Mouse (Mus musculus): ENCODE data around the gene Pcbp3. TPM values are rescaled to one million over a fixed set of nuclear protein-coding genes. Genes with fewer than 3 reads are reported as not detected.

The Pcbp3 gene
- polyA plus RNA-seq, 1 experiment from 2014 or later: 103 TPM

GRCm38 (mm10) chr10:76874879-76875278, 86.8 kb downstream of the Pcbp3 start:
- ATAC-seq (ENCODE audit: low FRiP score): no peak
- H3K9me3 ChIP-seq (replicated peaks): no peaks in the 10 kb centered on the region
- H3K9ac ChIP-seq (replicated peaks): no peak overlapping the region
- H3K36me3 ChIP-seq: no peaks in the 10 kb centered on the region
- peaks cover 11% of the 10 kb centered on the region for H3K4me1 ChIP-seq
- no peak overlapping the region for H3K27ac ChIP-seq (replicated peaks)
- H3K4me3 ChIP-seq (replicated peaks): no peak overlapping the region
- 87% methylated on average over 5 of the region's 5 CpGs for WGBS
- no peak overlapping the region for H3K4me2 ChIP-seq
- H3K27me3 ChIP-seq (replicated peaks): no peaks in the 10 kb centered on the region

GRCm38 (mm10) chr10:76874398-76874797, 87.3 kb downstream of the Pcbp3 start:
- Histone ChIP-seq H3K4me2 (no peak overlapping the region), H3K36me3 (no peaks in the 10 kb centered on the region), H3K9me3 (replicated peaks) (no peaks in the 10 kb centered on the region), H3K4me1 (peaks cover 11% of the 10 kb centered on the region), H3K9ac (replicated peaks) (no peak overlapping the region), H3K4me3 (replicated peaks) (no peak overlapping the region), H3K27ac (replicated peaks) (no peak overlapping the region; the same call in 1 of the 2 replicates), H3K27me3 (replicated peaks) (no peaks in the 10 kb centered on the region)
- WGBS: 100% methylated on average over 1 of the region's 1 CpGs
- no peak for ATAC-seq (ENCODE audit: low FRiP score)

- H3K9me3 ChIP-seq (replicated peaks): no peaks in the 10 kb centered on the region
- no peaks in the 10 kb centered on the region for H3K36me3 ChIP-seq
- H3K4me1 ChIP-seq: peaks cover 11% of the 10 kb centered on the region
- peak overlapping the region; percentile 0; the same call in 1 of the 2 replicates for H3K27ac ChIP-seq (replicated peaks)
- 67% methylated on average over 10 of the region's 10 CpGs for WGBS
- no peak overlapping the region for H3K4me2 ChIP-seq
- H3K9ac ChIP-seq (replicated peaks): no peak overlapping the region
- no peak overlapping the region for H3K4me3 ChIP-seq (replicated peaks)
- H3K27me3 ChIP-seq (replicated peaks): no peaks in the 10 kb centered on the region
- no peak for ATAC-seq (ENCODE audit: low FRiP score)
Observed at GRCm38 (mm10) chr10:76873948-76874347, 87.7 kb downstream of the Pcbp3 start.

- peaks cover 11% of the 10 kb centered on the region for H3K4me1 ChIP-seq
- 90% methylated on average over 8 of the region's 8 CpGs for WGBS
- no peaks in the 10 kb centered on the region for H3K36me3 ChIP-seq
- H3K27ac ChIP-seq (replicated peaks): no peak overlapping the region
- ATAC-seq (ENCODE audit: low FRiP score): no peak
- no peak overlapping the region for H3K4me3 ChIP-seq (replicated peaks)
- no peaks in the 10 kb centered on the region for H3K27me3 ChIP-seq (replicated peaks)
- no peak overlapping the region for H3K4me2 ChIP-seq
- H3K9ac ChIP-seq (replicated peaks): no peak overlapping the region
- H3K9me3 ChIP-seq (replicated peaks): no peaks in the 10 kb centered on the region
Observed at GRCm38 (mm10) chr10:76872736-76873135, 89.0 kb downstream of the Pcbp3 start.

GRCm38 (mm10) chr10:76865936-76866335, 95.8 kb downstream of the Pcbp3 start:
- Histone ChIP-seq H3K9me3 (replicated peaks) (no peaks in the 10 kb centered on the region), H3K9ac (replicated peaks) (no peak overlapping the region), H3K27ac (replicated peaks) (no peak overlapping the region), H3K4me1 (no peaks in the 10 kb centered on the region), H3K27me3 (replicated peaks) (no peaks in the 10 kb centered on the region), H3K36me3 (no peaks in the 10 kb centered on the region), H3K4me2 (no peak overlapping the region), H3K4me3 (replicated peaks) (no peak overlapping the region)
- ATAC-seq (ENCODE audit: low FRiP score): no peak

- ATAC-seq (ENCODE audit: low FRiP score): no peak
- Histone ChIP-seq H3K9ac (replicated peaks) (no peak overlapping the region), H3K4me2 (no peak overlapping the region), H3K27me3 (replicated peaks) (no peaks in the 10 kb centered on the region), H3K9me3 (replicated peaks) (no peaks in the 10 kb centered on the region), H3K36me3 (no peaks in the 10 kb centered on the region), H3K4me3 (replicated peaks) (no peak overlapping the region), H3K4me1 (peaks cover 17% of the 10 kb centered on the region), H3K27ac (replicated peaks) (0 out of 2 replicates have a peak overlapping the region, but pooled peaks have one; percentile 15)
- 65% methylated on average over 3 of the region's 3 CpGs for WGBS
Observed at GRCm38 (mm10) chr10:76860998-76861397, 100.7 kb downstream of the Pcbp3 start.

- H3K27me3 ChIP-seq (replicated peaks): no peaks in the 10 kb centered on the region
Observed at GRCm38 (mm10) chr10:76859355-76860127, 102.1 kb downstream of the Pcbp3 start.

GRCm38 (mm10) chr10:76857879-76858278, 103.8 kb downstream of the Pcbp3 start:
- no peak overlapping the region for H3K4me3 ChIP-seq (replicated peaks)
- no peak overlapping the region for H3K9ac ChIP-seq (replicated peaks)
- no peaks in the 10 kb centered on the region for H3K9me3 ChIP-seq (replicated peaks)
- H3K27ac ChIP-seq (replicated peaks): no peak overlapping the region
- H3K36me3 ChIP-seq: no peaks in the 10 kb centered on the region
- 89% methylated on average over 2 of the region's 2 CpGs for WGBS
- no peak overlapping the region for H3K4me2 ChIP-seq
- H3K27me3 ChIP-seq (replicated peaks): no peaks in the 10 kb centered on the region
- peaks cover 17% of the 10 kb centered on the region for H3K4me1 ChIP-seq
- no peak for ATAC-seq (ENCODE audit: low FRiP score)

More at GRCm38 (mm10) chr10:76859355-76860127, 102.1 kb downstream of the Pcbp3 start:
- Histone ChIP-seq H3K4me2 (peak overlapping the region; percentile 9; the same call in 1 of the 2 replicates), H3K9me3 (replicated peaks) (no peaks in the 10 kb centered on the region), H3K4me1 (peaks cover 17% of the 10 kb centered on the region), H3K4me3 (replicated peaks) (no peak overlapping the region), H3K27ac (replicated peaks) (peak overlapping the region; percentile 72), H3K9ac (replicated peaks) (no peak overlapping the region), H3K36me3 (no peaks in the 10 kb centered on the region)
- ATAC-seq (ENCODE audit: low FRiP score): peak; percentile 56
- 44% methylated on average over 12 of the region's 12 CpGs for WGBS

- Histone ChIP-seq H3K27me3 (replicated peaks) (no peaks in the 10 kb centered on the region), H3K9me3 (replicated peaks) (no peaks in the 10 kb centered on the region), H3K27ac (replicated peaks) (no peak overlapping the region), H3K4me3 (replicated peaks) (no peak overlapping the region), H3K4me1 (no peaks in the 10 kb centered on the region), H3K4me2 (no peak overlapping the region), H3K36me3 (no peaks in the 10 kb centered on the region), H3K9ac (replicated peaks) (no peak overlapping the region)
- ATAC-seq (ENCODE audit: low FRiP score): no peak
- 93% methylated on average over 5 of the region's 5 CpGs for WGBS
Observed at GRCm38 (mm10) chr10:76846480-76846879, 115.2 kb downstream of the Pcbp3 start.

- ATAC-seq (ENCODE audit: low FRiP score): no peak
- no peaks in the 10 kb centered on the region for H3K27me3 ChIP-seq (replicated peaks)
- 78% methylated on average over 4 of the region's 4 CpGs for WGBS
Observed at GRCm38 (mm10) chr10:76844901-76845300, 116.8 kb downstream of the Pcbp3 start.

GRCm38 (mm10) chr10:76844365-76844764, 117.3 kb downstream of the Pcbp3 start:
- Histone ChIP-seq H3K4me1 (no peaks in the 10 kb centered on the region), H3K4me2 (no peak overlapping the region), H3K9me3 (replicated peaks) (no peaks in the 10 kb centered on the region), H3K4me3 (replicated peaks) (no peak overlapping the region), H3K27ac (replicated peaks) (no peak overlapping the region), H3K9ac (replicated peaks) (no peak overlapping the region), H3K36me3 (no peaks in the 10 kb centered on the region), H3K27me3 (replicated peaks) (no peaks in the 10 kb centered on the region)
- ATAC-seq (ENCODE audit: low FRiP score): no peak
- WGBS: 50% methylated on average over 3 of the region's 3 CpGs

More at GRCm38 (mm10) chr10:76844901-76845300, 116.8 kb downstream of the Pcbp3 start:
- no peaks in the 10 kb centered on the region for H3K4me1 ChIP-seq
- H3K4me2 ChIP-seq: no peak overlapping the region
- H3K4me3 ChIP-seq (replicated peaks): no peak overlapping the region
- no peaks in the 10 kb centered on the region for H3K36me3 ChIP-seq
- H3K9me3 ChIP-seq (replicated peaks): no peaks in the 10 kb centered on the region
- no peak overlapping the region for H3K27ac ChIP-seq (replicated peaks)
- no peak overlapping the region for H3K9ac ChIP-seq (replicated peaks)

GRCm38 (mm10) chr10:76842087-76842486, 119.6 kb downstream of the Pcbp3 start:
- Histone ChIP-seq H3K4me1 (no peaks in the 10 kb centered on the region), H3K27ac (replicated peaks) (no peak overlapping the region), H3K9ac (replicated peaks) (no peak overlapping the region), H3K4me3 (replicated peaks) (no peak overlapping the region), H3K36me3 (no peaks in the 10 kb centered on the region), H3K4me2 (no peak overlapping the region), H3K9me3 (replicated peaks) (no peaks in the 10 kb centered on the region), H3K27me3 (replicated peaks) (no peaks in the 10 kb centered on the region)
- no peak for ATAC-seq (ENCODE audit: low FRiP score)
- 90% methylated on average over 3 of the region's 3 CpGs for WGBS

Measured in neural tube, embryonic 15.5 days (tissue).